ENCODE assay signal across 26 mouse cellular contexts in genomic region chr15:79216191-79216590, GRCm38 (mm10). TPM values are rescaled to one million over a fixed set of nuclear protein-coding genes. Genes with fewer than 3 reads are reported as not detected.
A peak's percentile ranks its signal among the peaks of the same experiment; 100 is the strongest.
DNase-seq lines count a peak whose midpoint lies in the region; ATAC-seq and TF ChIP-seq lines count a peak whose summit lies in the region.
"Had no signal": no experiment of that assay in that cellular context is flagged by ENCODE, and none has a peak within 500 bp of the region (broad histone marks: within the 10 kb centered on the region; RNA-seq: fewer than 3 reads in every experiment).

No protein-coding gene starts in this region.

- TF ChIP-seq EP300 in CH12.LX (IDR thresholded peaks at IDR 0.05; ENCODE audit: low read length) (no peak), MEL (IDR thresholded peaks at IDR 0.05; ENCODE audit: low read depth in 1 of 2, low read length in 2 of 2) (no peak)

- no peak for DNase-seq in kidney, adult 11 months
- no peak for DNase-seq in CH12.LX (ENCODE audit: extremely low read depth)
- no peak for DNase-seq in MEL (ENCODE audit: low read depth, low spot score)
- no peak for DNase-seq in thymus, postnatal 0 days (ENCODE audit: low spot score)
- DNase-seq: adrenal gland, adult 2 months; adrenal gland, postnatal 10 days; adrenal gland, postnatal 25 days; cerebellum, adult 11 months; cerebellum, adult 18-20 months; cerebellum, adult 8-10 months; cerebellum, adult 9-11 months; cerebellum, postnatal 14 days; cerebellum, postnatal 36 days; embryo, embryonic 11 days had no signal

- H3K27ac ChIP-seq in kidney, embryonic 14.5 days (ENCODE audit: low read depth, low read length) = no peak overlapping the region
- H3K27ac ChIP-seq in CH12.LX (ENCODE audit: insufficient read depth, low read depth) (no peak overlapping the region), MEL (ENCODE audit: control insufficient read depth, low read depth, low read length) (no peak overlapping the region)
- H3K27ac ChIP-seq: embryonic facial prominence, embryonic 13.5 days; embryonic facial prominence, embryonic 15.5 days; forebrain, embryonic 10.5 days; forebrain, embryonic 12.5 days had no signal

- no peaks in the 10 kb centered on the region for H3K36me3 ChIP-seq in kidney, embryonic 14.5 days (ENCODE audit: control insufficient read depth, insufficient read depth, low read length)
- peaks cover 31 to 89% of the 10 kb centered on the region in 2 experiments for H3K36me3 ChIP-seq in CH12.LX (replicated peaks in 1 of 2; ENCODE audit: control insufficient read depth in 1 of 2, insufficient read depth in 1 of 2, low read length in 1 of 2)
- no peaks in the 10 kb centered on the region for H3K36me3 ChIP-seq in MEL (ENCODE audit: control insufficient read depth in 1 of 2, insufficient read depth in 2 of 2, low read length in 2 of 2)
- H3K36me3 ChIP-seq: embryonic facial prominence, embryonic 13.5 days; embryonic facial prominence, embryonic 15.5 days; forebrain, embryonic 10.5 days; forebrain, embryonic 12.5 days; G1E had no signal

- no peak overlapping the region for H3K4me2 ChIP-seq in kidney, embryonic 14.5 days (replicated peaks; ENCODE audit: low read depth, low read length)
- H3K4me2 ChIP-seq in CH12.LX (ENCODE audit: insufficient read depth, low read depth, poor library complexity, severe bottlenecking) = no peak overlapping the region
- H3K4me2 ChIP-seq: embryonic facial prominence, embryonic 13.5 days; embryonic facial prominence, embryonic 15.5 days; forebrain, embryonic 12.5 days had no signal

- H3K9ac ChIP-seq in kidney, embryonic 14.5 days (ENCODE audit: low read depth, low read length) = 0 out of 2 replicates have a peak overlapping the region, but pooled peaks have one; percentile 7
- no peak overlapping the region for H3K9ac ChIP-seq in CH12.LX (ENCODE audit: insufficient read depth, low read depth)
- no peak overlapping the region for H3K9ac ChIP-seq in MEL (ENCODE audit: control insufficient read depth, low read depth, low read length, poor library complexity, severe bottlenecking)
- H3K9ac ChIP-seq: embryonic facial prominence, embryonic 13.5 days; embryonic facial prominence, embryonic 15.5 days; forebrain, embryonic 12.5 days had no signal

- no peaks in the 10 kb centered on the region for H3K27me3 ChIP-seq in kidney, embryonic 14.5 days (ENCODE audit: control insufficient read depth, insufficient read depth, low read length)
- no peaks in the 10 kb centered on the region for H3K27me3 ChIP-seq in CH12.LX (replicated peaks)
- no peaks in the 10 kb centered on the region for H3K27me3 ChIP-seq in MEL (ENCODE audit: control insufficient read depth in 1 of 2, insufficient read depth in 2 of 2, low read length in 2 of 2)
- H3K27me3 ChIP-seq: embryonic facial prominence, embryonic 13.5 days; embryonic facial prominence, embryonic 15.5 days; forebrain, embryonic 12.5 days had no signal

- H3K4me3 ChIP-seq in kidney, embryonic 14.5 days (ENCODE audit: low read length) = no peak overlapping the region
- H3K4me3 ChIP-seq in CH12.LX (replicated peaks in 1 of 3; ENCODE audit: low read depth in 2 of 3, low read length in 2 of 3, poor library complexity in 1 of 3) = no peak overlapping the region
- H3K4me3 ChIP-seq in MEL (ENCODE audit: control insufficient read depth in 1 of 2, insufficient read depth in 1 of 2, low read depth in 2 of 2, low read length in 2 of 2) = no peak overlapping the region
- H3K4me3 ChIP-seq: embryonic facial prominence, embryonic 13.5 days; embryonic facial prominence, embryonic 15.5 days; erythroblast, embryonic 14.5 days; forebrain, embryonic 10.5 days; forebrain, embryonic 12.5 days had no signal

- ATAC-seq in kidney, embryonic 14.5 days (ENCODE audit: low FRiP score, low TSS enrichment) = no peak
- ATAC-seq: forebrain, embryonic 14.5 days; forebrain, embryonic 16.5 days had no signal

- no peak for TF ChIP-seq POLR2A in CH12.LX (IDR thresholded peaks at IDR 0.05; ENCODE audit: low read depth, low read length)
- TF ChIP-seq POLR2A in MEL (IDR thresholded peaks at IDR 0.05; ENCODE audit: control insufficient read depth in 1 of 2, insufficient read depth in 1 of 2, low read depth in 1 of 2, low read length in 2 of 2, poor library complexity in 1 of 2) = no peak

- no peaks in the 10 kb centered on the region for H3K79me2 ChIP-seq in CH12.LX (replicated peaks; ENCODE audit: control insufficient read depth, extremely low read depth, insufficient read depth, poor library complexity, severe bottlenecking)
- H3K79me2 ChIP-seq in MEL (ENCODE audit: control insufficient read depth, insufficient read depth, low read length, poor library complexity) = no peaks in the 10 kb centered on the region

- 63% methylated on average over 3 of the region's 3 CpGs for WGBS in kidney, embryonic 14.5 days

- TF ChIP-seq RAD21 in CH12.LX (IDR thresholded peaks at IDR 0.05; ENCODE audit: low read depth, low read length) = no peak
- no peak for TF ChIP-seq RAD21 in MEL (IDR thresholded peaks at IDR 0.05; ENCODE audit: low read depth, low read length)

- H3K9me3 ChIP-seq in kidney, embryonic 14.5 days (ENCODE audit: control insufficient read depth, low read length) = no peaks in the 10 kb centered on the region
- H3K9me3 ChIP-seq in CH12.LX (replicated peaks; ENCODE audit: low read length) (no peaks in the 10 kb centered on the region), MEL (replicated peaks; ENCODE audit: insufficient read depth, low read length) (no peaks in the 10 kb centered on the region)
- H3K9me3 ChIP-seq: embryonic facial prominence, embryonic 13.5 days; embryonic facial prominence, embryonic 15.5 days; forebrain, embryonic 10.5 days; forebrain, embryonic 12.5 days; G1E had no signal

- H3K4me1 ChIP-seq in kidney, embryonic 14.5 days (ENCODE audit: control insufficient read depth, insufficient read depth, low read length) = peaks cover 11% of the 10 kb centered on the region; the same call in 1 of the 2 replicates
- peaks cover 0 to 29% of the 10 kb centered on the region in 2 experiments; a peak in 3 of 4 replicates for H3K4me1 ChIP-seq in CH12.LX (ENCODE audit: control insufficient read depth in 1 of 2, insufficient read depth in 2 of 2)
- no peaks in the 10 kb centered on the region for H3K4me1 ChIP-seq in MEL (ENCODE audit: control insufficient read depth in 1 of 2, insufficient read depth in 2 of 2, low read length in 2 of 2)
- H3K4me1 ChIP-seq: embryonic facial prominence, embryonic 15.5 days had no signal

- dilution Hi-C loops in CH12.LX (cut with MboI; ENCODE audit: extremely low pct_ligation_motif_present, extremely low pct_unique_long_range_greater_than_20kb, low sequenced_read_pairs) = no loop called here

- in situ Hi-C loops in CH12.LX (cut with MboI; ENCODE audit: low pct_ligation_motif_present, low pct_unique_long_range_greater_than_20kb, low sequenced_read_pairs) = no loop called here

- no peak for TF ChIP-seq CTCF in CH12.LX (conservative IDR thresholded peaks at IDR 0.05 in 1 of 2, IDR thresholded peaks at IDR 0.05 in 1 of 2; ENCODE audit: low read depth in 2 of 2, low read length in 2 of 2)
- TF ChIP-seq CTCF in MEL (IDR thresholded peaks at IDR 0.05 in 2 of 3, conservative IDR thresholded peaks at IDR 0.05 in 1 of 3; ENCODE audit: control insufficient read depth in 1 of 3, insufficient read depth in 1 of 3, low read depth in 2 of 3, low read length in 3 of 3, poor library complexity in 1 of 3, severe bottlenecking in 1 of 3) = no peak

TF ChIP-seq in CH12.LX, 34 proteins besides CTCF, POLR2A, EP300 and RAD21 (continues in another document):
- no peak for TF ChIP-seq E2F4 (IDR thresholded peaks at IDR 0.05; ENCODE audit: insufficient replicate concordance, low read depth, low read length)

TF ChIP-seq in MEL, 35 proteins besides CTCF, POLR2A, EP300 and RAD21:
- TF ChIP-seq CHD1 (IDR thresholded peaks at IDR 0.05; ENCODE audit: low read depth, low read length) (no peak), ZKSCAN1 (IDR thresholded peaks at IDR 0.05; ENCODE audit: low read depth, low read length) (peak; percentile 94)

RNA-seq across cellular contexts. Expression of gene Pick1, which starts 12.8 kb away (rescaled TPM):
- polyA plus RNA-seq in kidney, embryonic 14.5 days (2014; fragmentation: Nextera tagmentation; extraction: Ambion mirVana) = 25.8 and 31.4 TPM in 2 replicates
- 23.2 and 23.4 TPM in 2 replicates for total RNA-seq in CH12.LX (2012; rRNA removed)
- 13.9 and 15.4 TPM in 2 replicates for total RNA-seq in CH12.LX (2014; rRNA removed)
- 14.9 and 18.5 TPM in 2 replicates for polyA plus RNA-seq in CH12.LX (2012; ENCODE audit: insufficient read length, low read depth)
- total RNA-seq in MEL (2012; rRNA removed) = 17.6 and 20.8 TPM in 2 replicates
- 10 to 100 TPM in 1 of 2 experiments, not detected in 1; 24.3 TPM for polyA plus RNA-seq in MEL (2012; ENCODE audit: insufficient read depth in 1 of 2, insufficient read length in 2 of 2, low read depth in 1 of 2, low replicate concordance in 2 of 2, missing spikeins in 1 of 2)
- polyA plus RNA-seq in thymus, postnatal 0 days (2015; fragmentation: Nextera tagmentation; extraction: Ambion mirVana) = 18.2 and 21.9 TPM in 2 replicates

RNA-seq across cellular contexts. Expression of gene Gm49486, which starts 13.0 kb away (rescaled TPM):
- polyA plus RNA-seq in kidney, embryonic 14.5 days (2014; fragmentation: Nextera tagmentation; extraction: Ambion mirVana) = 0.21 and 0.61 TPM in 2 replicates
- 0.21 and 0.29 TPM in 2 replicates for total RNA-seq in CH12.LX (2012; rRNA removed)
- 0.49 and 0.77 TPM in 2 replicates for total RNA-seq in CH12.LX (2014; rRNA removed)
- polyA plus RNA-seq in CH12.LX (2012; ENCODE audit: insufficient read length, low read depth) = 0.59 and 1.3 TPM in 2 replicates
- total RNA-seq in MEL (2012; rRNA removed) = 0.12 and 0.16 TPM in 2 replicates
- polyA plus RNA-seq in MEL (2012; ENCODE audit: insufficient read depth in 1 of 2, insufficient read length in 2 of 2, low read depth in 1 of 2, low replicate concordance in 2 of 2, missing spikeins in 1 of 2) = under 1 TPM in 1 of 2 experiments, not detected in 1; 0.46 TPM
- 0.07 and 0.35 TPM in 2 replicates for polyA plus RNA-seq in thymus, postnatal 0 days (2015; fragmentation: Nextera tagmentation; extraction: Ambion mirVana)
- total RNA-seq: adrenal gland, adult 2 months; adrenal gland, postnatal 25 days; common myeloid progenitor, adult 5-6 weeks had no signal
- polyA plus RNA-seq: adrenal gland, adult 2 months; erythroblast, embryonic 14.5 days; G1E had no signal

RNA-seq across cellular contexts. Expression of gene Slc16a8, which starts 38.4 kb away (rescaled TPM):
- 0.39 and 0.50 TPM in 2 replicates for polyA plus RNA-seq in kidney, embryonic 14.5 days (2014; fragmentation: Nextera tagmentation; extraction: Ambion mirVana)
- total RNA-seq in CH12.LX (2012; rRNA removed) (0.08 and 0.29 TPM in 2 replicates), CH12.LX (2014; rRNA removed) (not detected in 2 replicates), MEL (2012; rRNA removed) (0.15 TPM in 1 of 2 replicates, not detected in the other)
- polyA plus RNA-seq in CH12.LX (2012; ENCODE audit: insufficient read length, low read depth) (0.79 and 0.83 TPM in 2 replicates), MEL (2012; ENCODE audit: insufficient read depth in 1 of 2, insufficient read length in 2 of 2, low read depth in 1 of 2, low replicate concordance in 2 of 2, missing spikeins in 1 of 2) (under 1 TPM in 1 of 2 experiments, not detected in 1; 0.47 TPM)
- polyA plus RNA-seq in thymus, postnatal 0 days (2015; fragmentation: Nextera tagmentation; extraction: Ambion mirVana) = not detected in 2 replicates
- total RNA-seq: adrenal gland, adult 2 months; adrenal gland, postnatal 25 days; common myeloid progenitor, adult 5-6 weeks; G1E had no signal
- polyA plus RNA-seq: embryonic facial prominence, embryonic 11.5 days; erythroblast, embryonic 14.5 days; forebrain, embryonic 10.5 days; G1E had no signal

RNA-seq across cellular contexts. Expression of gene Sox10, which starts 51.2 kb away (rescaled TPM):
- 0.21 and 0.22 TPM in 2 replicates for polyA plus RNA-seq in kidney, embryonic 14.5 days (2014; fragmentation: Nextera tagmentation; extraction: Ambion mirVana)
- 0.04 and 0.08 TPM in 2 replicates for total RNA-seq in CH12.LX (2012; rRNA removed)
- not detected in 2 replicates for total RNA-seq in CH12.LX (2014; rRNA removed)
- not detected in 2 replicates for polyA plus RNA-seq in CH12.LX (2012; ENCODE audit: insufficient read length, low read depth)
- total RNA-seq in MEL (2012; rRNA removed) = not detected in 2 replicates
- not detected for polyA plus RNA-seq in MEL (2012; ENCODE audit: insufficient read depth in 1 of 2, insufficient read length in 2 of 2, low read depth in 1 of 2, low replicate concordance in 2 of 2, missing spikeins in 1 of 2)
- 0.08 and 0.26 TPM in 2 replicates for polyA plus RNA-seq in thymus, postnatal 0 days (2015; fragmentation: Nextera tagmentation; extraction: Ambion mirVana)
- total RNA-seq: common myeloid progenitor, adult 5-6 weeks had no signal
- polyA plus RNA-seq: C2C12; erythroblast, embryonic 14.5 days; G1E had no signal
